Mouse (Mus musculus): ENCODE measurements around the gene Cenpa. TPM values are rescaled to one million over a fixed set of nuclear protein-coding genes. Genes with fewer than 3 reads are reported as not detected.

The Cenpa gene
- 332 and 343 TPM in 2 replicates for polyA plus RNA-seq (2015; fragmentation: Nextera tagmentation; extraction: Ambion mirVana)

GRCm38 (mm10) chr5:30666391-30667195 is at the start of gene Cenpa:
Cenpa (plus strand) TSS chr5:30666777.
- under 1% methylated on average over 40 of the region's 40 CpGs for WGBS
- H3K27me3 ChIP-seq = no peaks in the 10 kb centered on the region
- H3K9ac ChIP-seq = peak within 1 kb of the TSS; percentile 79
- H3K9me3 ChIP-seq = no peaks in the 10 kb centered on the region
- peak within 1 kb of the TSS; percentile 64 for H3K4me2 ChIP-seq
- H3K36me3 ChIP-seq = peaks cover 22% of the 10 kb centered on the region
- H3K4me3 ChIP-seq = peak within 1 kb of the TSS; percentile 79
- peak; percentile 92 for ATAC-seq (ENCODE audit: borderline replicate concordance, extremely low read depth, low FRiP score, low TSS enrichment)
- H3K27ac ChIP-seq = peak within 1 kb of the TSS; percentile 87
- H3K4me1 ChIP-seq = peaks cover 24% of the 10 kb centered on the region

- no peak for ATAC-seq (ENCODE audit: borderline replicate concordance, extremely low read depth, low FRiP score, low TSS enrichment)
- Histone ChIP-seq H3K4me1 (peaks cover 61% of the 10 kb centered on the region), H3K4me3 (no peak overlapping the region), H3K9ac (no peak overlapping the region), H3K4me2 (no peak overlapping the region), H3K27ac (no peak overlapping the region), H3K9me3 (no peaks in the 10 kb centered on the region), H3K36me3 (no peaks in the 10 kb centered on the region), H3K27me3 (peaks cover 17% of the 10 kb centered on the region)
- 13% methylated on average over 3 of the region's 3 CpGs for WGBS
Measured at GRCm38 (mm10) chr5:30617357-30617756, 49.2 kb upstream of the Cenpa start.

GRCm38 (mm10) chr5:30617851-30618250 is 48.7 kb upstream of the Cenpa start:
- Histone ChIP-seq H3K4me1 (peaks cover 66% of the 10 kb centered on the region), H3K36me3 (no peaks in the 10 kb centered on the region), H3K4me2 (no peak overlapping the region), H3K27me3 (peaks cover 22% of the 10 kb centered on the region), H3K27ac (no peak overlapping the region), H3K9me3 (no peaks in the 10 kb centered on the region), H3K4me3 (no peak overlapping the region), H3K9ac (no peak overlapping the region)
- no peak for ATAC-seq (ENCODE audit: borderline replicate concordance, extremely low read depth, low FRiP score, low TSS enrichment)
- WGBS = 22% methylated on average over 11 of the region's 11 CpGs

GRCm38 (mm10) chr5:30618376-30619003 is 48.1 kb upstream of the Cenpa start:
- Histone ChIP-seq H3K4me3 (no peak overlapping the region), H3K9me3 (no peaks in the 10 kb centered on the region), H3K36me3 (no peaks in the 10 kb centered on the region), H3K9ac (no peak overlapping the region), H3K27ac (no peak overlapping the region), H3K4me2 (no peak overlapping the region), H3K27me3 (peaks cover 23% of the 10 kb centered on the region), H3K4me1 (peaks cover 69% of the 10 kb centered on the region)
- no peak for ATAC-seq (ENCODE audit: borderline replicate concordance, extremely low read depth, low FRiP score, low TSS enrichment)
- 62% methylated on average over 8 of the region's 8 CpGs for WGBS

GRCm38 (mm10) chr5:30619211-30619610 is 47.4 kb upstream of the Cenpa start:
- Histone ChIP-seq H3K4me1 (peaks cover 67% of the 10 kb centered on the region), H3K4me3 (no peak overlapping the region), H3K27me3 (peaks cover 23% of the 10 kb centered on the region), H3K36me3 (no peaks in the 10 kb centered on the region), H3K9me3 (no peaks in the 10 kb centered on the region), H3K27ac (no peak overlapping the region), H3K4me2 (no peak overlapping the region), H3K9ac (no peak overlapping the region)
- no peak for ATAC-seq (ENCODE audit: borderline replicate concordance, extremely low read depth, low FRiP score, low TSS enrichment)
- 75% methylated on average over 2 of the region's 2 CpGs for WGBS

- Histone ChIP-seq H3K27me3 (peaks cover 23% of the 10 kb centered on the region), H3K4me1 (peaks cover 61% of the 10 kb centered on the region), H3K27ac (no peak overlapping the region), H3K36me3 (no peaks in the 10 kb centered on the region), H3K4me2 (no peak overlapping the region), H3K9me3 (no peaks in the 10 kb centered on the region), H3K9ac (no peak overlapping the region), H3K4me3 (no peak overlapping the region)
- WGBS = 96% methylated on average over 20 of the region's 20 CpGs
- no peak for ATAC-seq (ENCODE audit: borderline replicate concordance, extremely low read depth, low FRiP score, low TSS enrichment)
Measured at GRCm38 (mm10) chr5:30620567-30620966, 46.0 kb upstream of the Cenpa start.

GRCm38 (mm10) chr5:30621211-30621790 is 45.3 kb upstream of the Cenpa start:
- H3K27ac ChIP-seq = no peak overlapping the region
- peaks cover 23% of the 10 kb centered on the region for H3K27me3 ChIP-seq
- H3K4me1 ChIP-seq = peaks cover 54% of the 10 kb centered on the region
- H3K4me2 ChIP-seq = no peak overlapping the region
- 89% methylated on average over 9 of the region's 9 CpGs for WGBS
- no peaks in the 10 kb centered on the region for H3K36me3 ChIP-seq
- no peaks in the 10 kb centered on the region for H3K9me3 ChIP-seq
- ATAC-seq (ENCODE audit: borderline replicate concordance, extremely low read depth, low FRiP score, low TSS enrichment) = no peak
- no peak overlapping the region for H3K4me3 ChIP-seq
- H3K9ac ChIP-seq = no peak overlapping the region

- no peaks in the 10 kb centered on the region for H3K9me3 ChIP-seq
- H3K9ac ChIP-seq = no peak overlapping the region
- ATAC-seq (ENCODE audit: borderline replicate concordance, extremely low read depth, low FRiP score, low TSS enrichment) = no peak
- H3K27ac ChIP-seq = no peak overlapping the region
- 55% methylated on average over 22 of the region's 22 CpGs for WGBS
- peak overlapping the region; percentile 62 for H3K4me2 ChIP-seq
- peaks cover 23% of the 10 kb centered on the region for H3K27me3 ChIP-seq
- H3K4me1 ChIP-seq = peaks cover 49% of the 10 kb centered on the region
- H3K4me3 ChIP-seq = peak overlapping the region; percentile 29; the same call in 1 of the 2 replicates
- H3K36me3 ChIP-seq = no peaks in the 10 kb centered on the region
Measured at GRCm38 (mm10) chr5:30621844-30622176, 44.8 kb upstream of the Cenpa start.

GRCm38 (mm10) chr5:30622177-30622840 is 44.3 kb upstream of the Cenpa start:
- Histone ChIP-seq H3K4me1 (peaks cover 46% of the 10 kb centered on the region), H3K27ac (no peak overlapping the region), H3K36me3 (no peaks in the 10 kb centered on the region), H3K9me3 (no peaks in the 10 kb centered on the region), H3K4me2 (peak overlapping the region; percentile 62), H3K27me3 (peaks cover 23% of the 10 kb centered on the region), H3K9ac (no peak overlapping the region; the same call in 1 of the 2 replicates), H3K4me3 (peak overlapping the region; percentile 29)
- 10% methylated on average over 64 of the region's 69 CpGs for WGBS
- ATAC-seq (ENCODE audit: borderline replicate concordance, extremely low read depth, low FRiP score, low TSS enrichment) = peak; percentile 32; the same call in 1 of the 2 replicates

GRCm38 (mm10) chr5:30622841-30623185 is 43.8 kb upstream of the Cenpa start:
- H3K4me3 ChIP-seq = peak overlapping the region; percentile 29
- peaks cover 23% of the 10 kb centered on the region for H3K27me3 ChIP-seq
- H3K36me3 ChIP-seq = no peaks in the 10 kb centered on the region
- WGBS = 9% methylated on average over 10 of the region's 10 CpGs
- H3K9ac ChIP-seq = no peak overlapping the region; the same call in 1 of the 2 replicates
- H3K4me1 ChIP-seq = peaks cover 40% of the 10 kb centered on the region
- H3K27ac ChIP-seq = no peak overlapping the region
- ATAC-seq (ENCODE audit: borderline replicate concordance, extremely low read depth, low FRiP score, low TSS enrichment) = no peak
- peak overlapping the region; percentile 62 for H3K4me2 ChIP-seq
- H3K9me3 ChIP-seq = no peaks in the 10 kb centered on the region

GRCm38 (mm10) chr5:30623380-30623779 is 43.2 kb upstream of the Cenpa start:
- Histone ChIP-seq H3K27me3 (peaks cover 23% of the 10 kb centered on the region), H3K4me3 (no peak overlapping the region), H3K27ac (no peak overlapping the region), H3K4me2 (peak overlapping the region; percentile 62; the same call in 1 of the 2 replicates), H3K4me1 (peaks cover 35% of the 10 kb centered on the region), H3K9ac (no peak overlapping the region), H3K9me3 (no peaks in the 10 kb centered on the region), H3K36me3 (no peaks in the 10 kb centered on the region)
- no peak for ATAC-seq (ENCODE audit: borderline replicate concordance, extremely low read depth, low FRiP score, low TSS enrichment)
- 71% methylated on average over 2 of the region's 2 CpGs for WGBS

Measured in lung, embryonic 15.5 days (tissue).